ENCODE assay signal across 22 mouse cellular contexts in the genomic region with DNA sequence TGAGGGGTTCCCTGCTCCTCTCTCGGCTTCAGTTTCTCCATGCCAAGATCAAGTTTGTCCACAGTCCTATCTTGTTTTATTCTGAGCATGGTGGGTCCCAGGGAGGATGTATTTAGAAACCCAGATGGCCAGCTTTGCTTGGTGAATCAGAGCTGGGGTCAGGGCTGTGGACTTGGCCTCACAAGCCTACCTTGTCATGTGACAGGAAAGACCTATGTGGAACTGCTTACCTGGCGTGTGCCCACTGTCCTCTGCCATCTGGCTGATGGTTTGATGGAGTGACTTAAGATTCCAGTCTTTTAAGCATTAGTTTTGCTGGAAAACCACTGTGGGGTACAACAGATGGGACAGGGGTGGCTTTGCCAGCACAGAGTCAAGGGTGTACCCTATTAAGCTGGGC. TPM values are rescaled to one million over a fixed set of nuclear protein-coding genes. Genes with fewer than 3 reads are reported as not detected.
"Had no signal": no experiment of that assay in that cellular context is flagged by ENCODE, and none has a peak within 500 bp of the region (broad histone marks: within the 10 kb centered on the region; RNA-seq: fewer than 3 reads in every experiment).

No protein-coding gene starts in this region.

- H3K36me3 ChIP-seq: kidney, embryonic 15.5 days; liver, embryonic 13.5 days; midbrain, embryonic 15.5 days; neural tube, embryonic 13.5 days had no signal

- H3K4me2 ChIP-seq: kidney, embryonic 15.5 days; liver, embryonic 13.5 days; midbrain, embryonic 12.5 days; midbrain, embryonic 15.5 days; neural tube, embryonic 13.5 days had no signal

- H3K27ac ChIP-seq: kidney, embryonic 15.5 days; left cerebral cortex, adult 2 months; liver, embryonic 13.5 days; midbrain, embryonic 12.5 days; midbrain, embryonic 15.5 days; neural tube, embryonic 13.5 days had no signal

- H3K9me3 ChIP-seq: kidney, embryonic 15.5 days; liver, embryonic 13.5 days; midbrain, embryonic 12.5 days; midbrain, embryonic 15.5 days; neural tube, embryonic 13.5 days had no signal

- H3K4me3 ChIP-seq: kidney, embryonic 15.5 days; left cerebral cortex, adult 2 months; liver, embryonic 13.5 days; midbrain, embryonic 12.5 days; midbrain, embryonic 15.5 days; myocyte; neural tube, embryonic 13.5 days had no signal

- H3K9ac ChIP-seq: kidney, embryonic 15.5 days; liver, embryonic 13.5 days; midbrain, embryonic 12.5 days; midbrain, embryonic 15.5 days; neural tube, embryonic 13.5 days had no signal

- H3K27me3 ChIP-seq: kidney, embryonic 15.5 days; liver, embryonic 13.5 days; midbrain, embryonic 15.5 days; neural tube, embryonic 13.5 days had no signal

- H3K4me1 ChIP-seq: liver, embryonic 13.5 days had no signal

- DNase-seq: kidney, postnatal 10 days; kidney, postnatal 36 days; layer of hippocampus, postnatal 36 days; liver, embryonic 13.5 days; lung, adult 2 months; lung, postnatal 14 days; lung, postnatal 4 days; thymus, adult 18-20 months; thymus, postnatal 36 days had no signal

- ATAC-seq: midbrain, embryonic 15.5 days had no signal

RNA-seq across cellular contexts. Expression of a gene that starts 48.4 kb away (rescaled TPM):
- total RNA-seq: liver, adult 2 months; megakaryocyte progenitor cell, adult 5-6 weeks; megakaryocyte-erythroid progenitor cell, adult 5-6 weeks; monocyte, adult 5-6 weeks had no signal
- polyA plus RNA-seq: liver, adult 2 months; liver, embryonic 13.5 days; liver, embryonic 16.5 days; myocyte; small intestine, adult 2 months; urinary bladder, adult 2 months had no signal
